Mouse (Mus musculus) forebrain, embryonic 14.5 days (tissue): Measurements from ENCODE around the gene Npas4. TPM values are rescaled to one million over a fixed set of nuclear protein-coding genes. Genes with fewer than 3 reads are reported as not detected.

ENCODE experiments used
- ATAC-seq: fragments of 200-750 bp; cut with Nextera tagmentation; 2 replicates; pipeline ENCODE4 v1.8.0; 2017; ENCODE audit warnings: mild to moderate bottlenecking, moderate library complexity
- DNase-seq: peaks from one replicate; pipeline ENCODE4 v3.0.0-alpha.2; 2015; ENCODE audit warnings: low spot score
- H3K27ac ChIP-seq: fragments of 300-500 bp; sonication (generic); 2 replicates; pipeline ENCODE4 v1.5.1; 2014; ENCODE audit warnings: low read depth, mild to moderate bottlenecking, control low read depth, low read length, moderate library complexity
- H3K27me3 ChIP-seq: fragments of 300-500 bp; sonication (generic); replicated peaks from 2 replicates; pipeline ENCODE4 v1.6.1; 2014; ENCODE audit warnings: low read length, control low read depth, mixed read lengths; ENCODE audit not compliant: control insufficient read depth, insufficient read depth
- H3K36me3 ChIP-seq: fragments of 300-500 bp; sonication (generic); 2 replicates; pipeline ENCODE4 v1.6.1; 2014; ENCODE audit warnings: low read length, control low read depth; ENCODE audit not compliant: control insufficient read depth, insufficient read depth
- H3K4me1 ChIP-seq: fragments of 300-500 bp; sonication (generic); 2 replicates; pipeline ENCODE4 v1.6.1; 2014; ENCODE audit warnings: antibody characterized with exemption, low read length, control low read depth; ENCODE audit not compliant: control insufficient read depth, insufficient read depth
- H3K4me2 ChIP-seq: fragments of 300-500 bp; sonication (generic); 2 replicates; pipeline ENCODE4 v1.6.1; 2014; ENCODE audit warnings: mild to moderate bottlenecking, control low read depth, low read length
- H3K4me3 ChIP-seq: fragments of 300-500 bp; sonication (generic); 2 replicates; pipeline ENCODE4 v1.5.1; 2014; ENCODE audit warnings: low read depth, low read length, control low read depth
- H3K9ac ChIP-seq: fragments of 300-500 bp; sonication (generic); 2 replicates; pipeline ENCODE4 v1.6.1; 2014; ENCODE audit warnings: mild to moderate bottlenecking, low read length, control low read depth, moderate library complexity
- H3K9me3 ChIP-seq: fragments of 300-500 bp; sonication (generic); replicated peaks from 2 replicates; pipeline ENCODE4 v1.6.1; 2016; ENCODE audit warnings: low read length, control low read depth, mixed read lengths; ENCODE audit not compliant: control insufficient read depth
- WGBS: fragments of 180-500 bp; shearing (Covaris S2); extraction: QIAGEN DNeasy Blood & Tissue Kit; methylation state at CpG from one replicate; pipeline ENCODE4 v1.1.7; 2014; 5-methylcytosine and 5-hydroxymethylcytosine counted together
- polyA plus RNA-seq: library from polyadenylated mRNA; unstranded; fragments of >200 nt; fragmentation: Nextera tagmentation; extraction: Ambion mirVana; gene quantifications from 2 replicates; pipeline ENCODE4 v1.2.1, GENCODE M21; 2014

Gene Npas4
- 0.08 and 0.14 TPM in 2 replicates for polyA plus RNA-seq

GRCm38 (mm10) chr19:4990256-4990625 is at the start of gene Npas4:
Gene Npas4 (minus strand): TSS chr19:4990316.
- ATAC-seq = 0 out of 2 replicates have a peak, but pooled peaks have one; percentile 4
- WGBS = 16% methylated on average over 4 of the region's 4 CpGs
- Histone ChIP-seq H3K9me3 (no peaks in the 10 kb centered on the region), H3K4me1 (peaks cover 4% of the 10 kb centered on the region), H3K4me2 (peak within 1 kb of the TSS; percentile 59), H3K27ac (no peak within 1 kb of the TSS), H3K27me3 (peaks cover 20% of the 10 kb centered on the region), H3K36me3 (no peaks in the 10 kb centered on the region), H3K4me3 (peak within 1 kb of the TSS; percentile 32), H3K9ac (peak within 1 kb of the TSS; percentile 54)
- DNase-seq = no peak

GRCm38 (mm10) chr19:5039301-5040114 is 49.4 kb upstream of the Npas4 start:
- peaks cover 22% of the 10 kb centered on the region for H3K4me1 ChIP-seq
- WGBS = 8% methylated on average over 41 of the region's 41 CpGs
- no peak for DNase-seq
- peaks cover 11% of the 10 kb centered on the region for H3K36me3 ChIP-seq
- H3K9me3 ChIP-seq = no peaks in the 10 kb centered on the region
- ATAC-seq = peak; percentile 11
- peak overlapping the region; percentile 98 for H3K4me2 ChIP-seq
- H3K4me3 ChIP-seq = peak overlapping the region; percentile 79
- peak overlapping the region; percentile 92 for H3K9ac ChIP-seq
- H3K27me3 ChIP-seq = no peaks in the 10 kb centered on the region
- H3K27ac ChIP-seq = peak overlapping the region; percentile 86; the same call in 1 of the 2 replicates

- Histone ChIP-seq H3K27me3 (no peaks in the 10 kb centered on the region), H3K9me3 (no peaks in the 10 kb centered on the region), H3K36me3 (peaks cover 7% of the 10 kb centered on the region), H3K27ac (peak within 1 kb of the TSS; percentile 86), H3K4me3 (peak within 1 kb of the TSS; percentile 79), H3K4me1 (peaks cover 22% of the 10 kb centered on the region), H3K9ac (peak within 1 kb of the TSS; percentile 92), H3K4me2 (peak within 1 kb of the TSS; percentile 98)
- ATAC-seq (peak; percentile 94), DNase-seq (peak; percentile 98)
- 0% methylated on average over 44 of the region's 44 CpGs for WGBS
These were observed 48.6 kb upstream of the Npas4 start, which contains the start of the genes B4gat1 and AC124502.3 for GRCm38 (mm10) chr19:5038709-5039156. Gene B4gat1 (plus strand): TSS chr19:5038826. Gene AC124502.3 (plus strand): TSS chr19:5038891.

GRCm38 (mm10) chr19:5037678-5038571 is 47.8 kb upstream of the Npas4 start:
- 4% methylated on average over 32 of the region's 32 CpGs for WGBS
- Histone ChIP-seq H3K27me3 (no peaks in the 10 kb centered on the region), H3K9ac (peak overlapping the region; percentile 92), H3K4me3 (peak overlapping the region; percentile 79), H3K9me3 (no peaks in the 10 kb centered on the region), H3K36me3 (peaks cover 4% of the 10 kb centered on the region; the same call in 1 of the 2 replicates), H3K27ac (peak overlapping the region; percentile 86), H3K4me1 (peaks cover 22% of the 10 kb centered on the region), H3K4me2 (peak overlapping the region; percentile 98)
- DNase-seq (peak; percentile 92), ATAC-seq (peak; percentile 57)

GRCm38 (mm10) chr19:5036577-5036976 is 46.5 kb upstream of the Npas4 start:
- no peak for DNase-seq
- Histone ChIP-seq H3K4me2 (no peak overlapping the region), H3K4me1 (peaks cover 18% of the 10 kb centered on the region), H3K9ac (no peak overlapping the region), H3K36me3 (peaks cover 6% of the 10 kb centered on the region), H3K27ac (no peak overlapping the region), H3K9me3 (no peaks in the 10 kb centered on the region), H3K27me3 (no peaks in the 10 kb centered on the region), H3K4me3 (no peak overlapping the region)
- no peak for ATAC-seq
- WGBS = 77% methylated on average over 4 of the region's 4 CpGs

GRCm38 (mm10) chr19:5032686-5033085 is 42.6 kb upstream of the Npas4 start:
- no peak overlapping the region for H3K4me3 ChIP-seq
- DNase-seq = no peak
- ATAC-seq = no peak
- 85% methylated on average over 3 of the region's 3 CpGs for WGBS
- H3K4me1 ChIP-seq = peaks cover 2% of the 10 kb centered on the region; the same call in 1 of the 2 replicates
- no peaks in the 10 kb centered on the region for H3K27me3 ChIP-seq
- no peak overlapping the region for H3K4me2 ChIP-seq
- no peaks in the 10 kb centered on the region for H3K9me3 ChIP-seq
- no peak overlapping the region for H3K27ac ChIP-seq
- no peak overlapping the region for H3K9ac ChIP-seq
- peaks cover 40% of the 10 kb centered on the region for H3K36me3 ChIP-seq

- DNase-seq (no peak), ATAC-seq (no peak)
- Histone ChIP-seq H3K4me3 (no peak overlapping the region), H3K36me3 (peaks cover 37% of the 10 kb centered on the region), H3K4me2 (no peak overlapping the region), H3K27ac (no peak overlapping the region), H3K4me1 (no peaks in the 10 kb centered on the region), H3K9ac (no peak overlapping the region), H3K9me3 (no peaks in the 10 kb centered on the region), H3K27me3 (no peaks in the 10 kb centered on the region)
- 90% methylated on average over 8 of the region's 8 CpGs for WGBS
These were observed 36.0 kb upstream of the Npas4 start for GRCm38 (mm10) chr19:5026111-5026510.

- DNase-seq (peak; percentile 95), ATAC-seq (peak; percentile 94)
- Histone ChIP-seq H3K4me3 (peak within 1 kb of the TSS; percentile 72), H3K4me1 (no peaks in the 10 kb centered on the region), H3K27ac (peak within 1 kb of the TSS; percentile 89), H3K9ac (peak within 1 kb of the TSS; percentile 84), H3K4me2 (peak within 1 kb of the TSS; percentile 78), H3K9me3 (no peaks in the 10 kb centered on the region), H3K27me3 (no peaks in the 10 kb centered on the region), H3K36me3 (peaks cover 15% of the 10 kb centered on the region)
- under 1% methylated on average over 62 of the region's 62 CpGs for WGBS
These were observed 33.7 kb upstream of the Npas4 start, which contains the start of gene Slc29a2 for GRCm38 (mm10) chr19:5023621-5024479. Gene Slc29a2 (plus strand): TSS chr19:5023860.
